Mouse (Mus musculus) cortical plate, adult 2 months (tissue): Measurements from ENCODE around the gene Nlk.

Experiments used
- CTCF ChIP-seq: fragments of 200-500 bp; IDR thresholded peaks from 2 replicates; pipeline ENCODE4 v1.5.1; 2011; ENCODE audit warnings: mild to moderate bottlenecking, control low read depth, low read length; ENCODE audit not compliant: insufficient read depth; ENCODE audit errors: extremely low read depth
- POLR2A ChIP-seq: fragments of 200-500 bp; IDR thresholded peaks from 2 replicates; pipeline ENCODE4 v1.6.1; 2011; ENCODE audit warnings: mild to moderate bottlenecking, low read length, control low read depth; ENCODE audit not compliant: insufficient read depth; ENCODE audit errors: extremely low read depth

GRCm38 (mm10) chr11:78531046-78531445, 166.1 kb downstream of the Nlk start:
- TF ChIP-seq CTCF: no peak
- no peak for TF ChIP-seq POLR2A
